Mouse (Mus musculus): Measurements from ENCODE around the gene Gm21974. TPM values are rescaled to one million over a fixed set of nuclear protein-coding genes. Genes with fewer than 3 reads are reported as not detected.
"Not testable (repeated sequence)": the region's sequence is repeated elsewhere in the genome, so short reads cannot be mapped to it uniquely, and the experiment has no call there.

The Gm21974 gene
- polyA plus RNA-seq, 1 experiment from 2014 or later = not detected

DNA sequence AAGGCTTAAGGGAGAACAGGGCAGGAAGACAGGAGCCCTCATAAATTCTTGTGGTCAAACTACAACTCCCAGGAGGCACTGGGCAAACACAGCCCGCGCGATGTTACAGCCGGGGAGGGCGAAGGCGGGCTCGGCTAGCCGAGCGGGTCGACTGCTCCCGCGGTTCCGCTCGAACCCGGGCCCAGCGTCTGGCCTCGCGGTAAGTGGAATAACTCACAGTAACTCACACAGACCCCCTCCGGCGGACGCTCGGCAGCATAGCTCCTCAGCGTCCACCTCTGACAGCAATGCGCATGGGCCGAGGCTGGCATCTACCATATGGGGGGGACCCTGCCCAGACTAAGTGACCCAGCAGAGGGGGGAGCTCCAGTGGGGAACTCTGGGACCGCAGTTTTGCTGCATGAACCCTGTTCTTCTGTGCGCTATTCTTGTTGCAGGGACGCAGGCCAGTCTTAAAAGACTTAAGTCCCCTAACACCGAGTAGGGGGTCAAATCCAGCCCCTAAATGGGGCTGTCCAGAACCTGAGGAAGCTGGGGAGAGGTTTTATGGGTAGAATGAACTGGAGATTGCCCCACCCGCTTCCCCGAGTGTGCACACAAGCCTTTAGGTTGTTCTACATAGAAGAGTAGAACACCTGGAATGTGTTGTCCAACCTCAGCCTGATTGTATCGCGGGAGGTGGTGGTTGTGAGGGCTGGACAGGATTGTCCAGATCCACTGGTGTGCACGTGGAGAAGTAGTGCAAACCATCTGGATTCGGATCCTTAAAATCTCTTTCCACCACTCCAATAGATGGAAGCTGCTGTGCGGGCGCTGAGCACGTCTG lies 8.9 kb upstream of the Gm21974 start, which contains the start of gene Bckdk:
Gene Bckdk (plus strand): TSS at position 112 of the 826 bp plus-strand sequence.
- H3K4me1 ChIP-seq (replicated peaks; ENCODE audit: control insufficient read depth, insufficient read depth, low read length) = peaks cover 9% of the 10 kb centered on the region
- 6% methylated on average over 37 of the region's 38 CpGs for WGBS
- peak within 1 kb of the TSS; percentile 97 for H3K9ac ChIP-seq (ENCODE audit: low read length)
- no peaks in the 10 kb centered on the region for H3K27me3 ChIP-seq (ENCODE audit: control insufficient read depth, insufficient read depth, low read depth, low read length)
- H3K27ac ChIP-seq (ENCODE audit: low read length) = peak within 1 kb of the TSS; percentile 91
- H3K9me3 ChIP-seq (ENCODE audit: control insufficient read depth, low read length) = no peaks in the 10 kb centered on the region
- peak within 1 kb of the TSS; percentile 88 for H3K4me3 ChIP-seq (ENCODE audit: low read length)
- peak within 1 kb of the TSS; percentile 82 for H3K4me2 ChIP-seq (ENCODE audit: low read depth, low read length)
- ATAC-seq (ENCODE audit: low read depth) = peak; percentile 95
- H3K36me3 ChIP-seq (ENCODE audit: control insufficient read depth, insufficient read depth, low read length) = peaks cover 39% of the 10 kb centered on the region

DNA sequence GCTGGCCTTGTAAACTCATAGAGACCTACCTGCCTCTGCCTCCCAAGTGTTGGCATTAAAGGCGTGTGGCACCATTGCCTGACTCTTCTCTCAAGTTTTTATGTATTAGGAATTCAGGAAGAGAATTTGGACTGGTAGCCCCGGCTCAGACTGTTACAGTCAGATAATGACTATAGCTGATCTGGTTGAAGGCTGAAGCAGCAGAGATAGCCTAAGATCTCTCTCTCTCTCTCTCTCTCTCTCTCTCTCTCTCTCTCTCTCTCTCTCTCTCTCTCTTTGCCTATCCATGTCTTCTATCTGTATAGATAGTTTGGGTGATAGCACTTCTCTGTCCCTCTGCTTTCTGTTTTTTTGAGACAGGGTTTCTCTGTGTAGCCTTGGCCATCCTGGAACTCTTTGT lies 6.5 kb upstream of the Gm21974 start:
- Histone ChIP-seq H3K4me2 (ENCODE audit: low read depth, low read length) (no peak overlapping the region), H3K27me3 (ENCODE audit: control insufficient read depth, insufficient read depth, low read depth, low read length) (no peaks in the 10 kb centered on the region), H3K9me3 (ENCODE audit: control insufficient read depth, low read length) (no peaks in the 10 kb centered on the region), H3K9ac (ENCODE audit: low read length) (no peak overlapping the region), H3K36me3 (ENCODE audit: control insufficient read depth, insufficient read depth, low read length) (peaks cover 16% of the 10 kb centered on the region; the same call in 1 of the 2 replicates), H3K27ac (ENCODE audit: low read length) (no peak overlapping the region), H3K4me3 (ENCODE audit: low read length) (no peak overlapping the region), H3K4me1 (replicated peaks; ENCODE audit: control insufficient read depth, insufficient read depth, low read length) (peaks cover 9% of the 10 kb centered on the region)
- ATAC-seq (ENCODE audit: low read depth) = no peak
- 68% methylated on average over 2 of the region's 2 CpGs for WGBS

DNA sequence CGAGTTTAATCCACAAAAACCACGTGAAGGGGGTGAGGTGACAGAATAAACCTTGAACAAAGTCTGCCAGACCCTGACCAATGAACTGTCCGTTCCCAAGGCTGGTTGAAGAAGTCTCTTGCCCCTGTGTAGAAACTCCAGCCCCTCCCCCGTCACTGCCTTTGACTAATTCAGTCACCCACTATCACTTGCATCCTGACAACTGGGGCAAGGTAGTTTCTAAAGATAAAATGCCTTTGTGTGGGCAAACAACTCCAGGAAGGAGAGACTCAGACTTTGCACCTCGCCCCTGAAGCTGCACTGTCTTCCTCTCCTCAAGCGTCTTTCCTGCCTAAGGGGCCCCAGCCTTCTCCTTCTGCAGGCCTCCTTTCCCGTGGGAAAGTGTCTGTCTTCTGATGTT lies 4.7 kb upstream of the Gm21974 start:
- no peak overlapping the region for H3K27ac ChIP-seq (ENCODE audit: low read length)
- 19% methylated on average over 7 of the region's 7 CpGs for WGBS
- H3K4me3 ChIP-seq (ENCODE audit: low read length) = no peak overlapping the region
- no peaks in the 10 kb centered on the region for H3K36me3 ChIP-seq (ENCODE audit: control insufficient read depth, insufficient read depth, low read length)
- peaks cover 5% of the 10 kb centered on the region for H3K4me1 ChIP-seq (replicated peaks; ENCODE audit: control insufficient read depth, insufficient read depth, low read length)
- no peaks in the 10 kb centered on the region for H3K27me3 ChIP-seq (ENCODE audit: control insufficient read depth, insufficient read depth, low read depth, low read length)
- no peak overlapping the region for H3K9ac ChIP-seq (ENCODE audit: low read length)
- ATAC-seq (ENCODE audit: low read depth) = no peak
- H3K4me2 ChIP-seq (ENCODE audit: low read depth, low read length) = no peak overlapping the region
- no peaks in the 10 kb centered on the region for H3K9me3 ChIP-seq (ENCODE audit: control insufficient read depth, low read length)

DNA sequence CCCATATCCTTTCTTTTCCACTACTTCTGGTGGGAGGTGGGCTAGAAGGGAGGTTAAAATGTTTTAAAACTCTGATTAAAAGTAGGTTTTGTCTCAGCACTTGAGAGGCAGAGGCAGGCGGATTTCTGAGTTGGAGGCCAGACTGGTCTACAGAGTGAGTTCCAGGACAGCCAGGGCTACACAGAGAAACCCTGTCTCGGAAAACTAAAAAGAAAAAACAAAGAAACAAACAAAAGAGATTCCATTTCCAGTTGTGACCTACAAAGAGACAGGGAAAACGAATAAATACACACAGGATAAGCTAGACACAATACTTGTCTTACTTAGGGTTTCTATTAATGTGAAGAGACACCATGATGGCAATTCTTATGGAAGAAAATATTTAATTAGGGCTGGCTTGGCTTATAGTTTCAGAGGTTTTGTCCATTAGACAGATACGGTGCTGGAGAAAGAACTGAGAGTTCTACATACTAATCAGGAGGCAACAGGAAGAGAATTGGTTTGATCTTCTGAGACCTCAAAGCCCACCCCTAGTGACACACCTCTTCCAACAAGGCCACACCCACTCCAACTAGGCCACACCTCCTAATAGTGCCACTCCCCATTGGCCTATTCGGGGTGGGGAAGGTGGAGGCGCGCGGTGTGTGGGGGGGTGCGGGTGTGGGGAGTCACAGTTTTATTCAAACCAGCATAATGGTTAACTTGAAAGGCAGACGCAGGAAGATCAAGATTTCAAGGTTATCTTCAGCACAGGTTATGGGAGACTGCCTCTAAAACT lies 3.1 kb upstream of the Gm21974 start:
- Histone ChIP-seq H3K4me2 (ENCODE audit: low read depth, low read length) (no peak overlapping the region), H3K27me3 (ENCODE audit: control insufficient read depth, insufficient read depth, low read depth, low read length) (no peaks in the 10 kb centered on the region), H3K9me3 (ENCODE audit: control insufficient read depth, low read length) (no peaks in the 10 kb centered on the region), H3K4me3 (ENCODE audit: low read length) (no peak overlapping the region), H3K4me1 (replicated peaks; ENCODE audit: control insufficient read depth, insufficient read depth, low read length) (peaks cover 8% of the 10 kb centered on the region), H3K27ac (ENCODE audit: low read length) (no peak overlapping the region), H3K9ac (ENCODE audit: low read length) (no peak overlapping the region), H3K36me3 (ENCODE audit: control insufficient read depth, insufficient read depth, low read length) (no peaks in the 10 kb centered on the region)
- no peak for ATAC-seq (ENCODE audit: low read depth)
- WGBS = 34% methylated on average over 10 of the region's 10 CpGs

DNA sequence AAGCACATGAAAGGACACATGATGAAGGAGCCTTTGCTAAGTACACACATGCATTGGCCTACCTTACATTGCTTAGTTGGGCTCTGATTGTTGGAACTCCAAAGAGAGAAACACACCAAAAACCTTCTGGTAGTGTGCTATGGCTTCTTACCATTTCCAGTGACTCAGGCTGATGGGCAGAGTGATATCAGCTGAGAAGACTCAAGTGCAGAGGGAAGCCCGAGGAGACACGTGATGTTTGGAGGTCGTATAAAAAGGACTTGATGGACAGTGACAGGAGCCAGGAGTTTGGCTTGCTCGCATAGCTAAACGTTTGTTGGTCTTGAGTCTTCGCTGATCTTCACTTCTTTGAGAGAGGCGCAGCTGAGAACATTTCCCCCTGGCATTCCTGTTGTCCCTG lies 2.3 kb upstream of the Gm21974 start:
- Histone ChIP-seq H3K36me3 (ENCODE audit: control insufficient read depth, insufficient read depth, low read length) (no peaks in the 10 kb centered on the region), H3K4me1 (replicated peaks; ENCODE audit: control insufficient read depth, insufficient read depth, low read length) (peaks cover 8% of the 10 kb centered on the region), H3K4me3 (ENCODE audit: low read length) (no peak overlapping the region), H3K9ac (ENCODE audit: low read length) (no peak overlapping the region), H3K9me3 (ENCODE audit: control insufficient read depth, low read length) (no peaks in the 10 kb centered on the region), H3K27ac (ENCODE audit: low read length) (no peak overlapping the region), H3K4me2 (ENCODE audit: low read depth, low read length) (no peak overlapping the region), H3K27me3 (ENCODE audit: control insufficient read depth, insufficient read depth, low read depth, low read length) (no peaks in the 10 kb centered on the region)
- ATAC-seq (ENCODE audit: low read depth) = no peak
- 81% methylated on average over 7 of the region's 7 CpGs for WGBS

DNA sequence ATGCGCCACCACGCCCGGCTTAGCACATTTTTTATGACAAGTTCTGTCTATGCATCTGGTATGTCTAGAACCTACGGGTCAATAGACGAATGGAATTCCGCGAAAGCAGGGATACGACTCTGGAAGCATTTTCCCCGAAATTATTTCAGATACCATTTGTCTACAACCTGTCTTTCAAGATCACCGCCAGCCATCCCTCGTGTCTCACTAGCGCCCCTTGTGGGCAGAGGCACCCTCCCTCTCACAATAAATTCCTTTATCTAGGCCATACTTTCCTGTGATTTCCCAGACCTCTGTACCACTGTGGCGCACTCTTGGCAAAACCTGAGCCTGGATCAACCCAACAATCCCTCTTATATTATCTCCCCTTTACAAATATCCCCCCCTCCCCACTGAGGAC lies 1.1 kb upstream of the Gm21974 start:
- Histone ChIP-seq H3K27ac (ENCODE audit: low read length) (no peak overlapping the region), H3K4me3 (ENCODE audit: low read length) (no peak overlapping the region), H3K36me3 (ENCODE audit: control insufficient read depth, insufficient read depth, low read length) (no peaks in the 10 kb centered on the region; the same call in 1 of the 2 replicates), H3K27me3 (ENCODE audit: control insufficient read depth, insufficient read depth, low read depth, low read length) (no peaks in the 10 kb centered on the region), H3K9ac (ENCODE audit: low read length) (no peak overlapping the region), H3K9me3 (ENCODE audit: control insufficient read depth, low read length) (no peaks in the 10 kb centered on the region), H3K4me2 (ENCODE audit: low read depth, low read length) (no peak overlapping the region), H3K4me1 (replicated peaks; ENCODE audit: control insufficient read depth, insufficient read depth, low read length) (peaks cover 8% of the 10 kb centered on the region)
- no peak for ATAC-seq (ENCODE audit: low read depth)
- WGBS = 61% methylated on average over 13 of the region's 13 CpGs

DNA sequence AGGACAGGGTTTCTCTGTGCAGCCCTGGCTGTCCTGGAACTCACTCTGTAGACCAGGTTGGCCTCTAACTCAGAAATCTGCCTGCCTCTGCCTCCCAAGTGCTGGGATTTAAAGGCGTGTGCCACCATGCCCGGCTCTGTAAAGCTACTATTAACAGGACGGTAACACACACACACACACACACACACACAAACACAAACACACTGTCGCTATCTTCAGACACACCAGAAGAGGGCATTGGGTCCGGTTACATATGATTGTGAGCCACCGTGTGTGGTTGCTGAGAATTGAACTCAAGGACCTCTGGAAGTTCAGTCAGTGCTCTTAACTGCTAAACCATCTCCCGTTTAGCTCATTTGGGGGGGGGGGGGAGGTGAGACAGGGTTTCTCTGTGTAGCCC lies 637 bp upstream of the Gm21974 start:
- not testable (repeated sequence) for H3K36me3 ChIP-seq (ENCODE audit: control insufficient read depth, insufficient read depth, low read length); H3K27ac ChIP-seq (ENCODE audit: low read length); H3K27me3 ChIP-seq (ENCODE audit: control insufficient read depth, insufficient read depth, low read depth, low read length); H3K9me3 ChIP-seq (ENCODE audit: control insufficient read depth, low read length); H3K4me1 ChIP-seq (replicated peaks; ENCODE audit: control insufficient read depth, insufficient read depth, low read length)
- peak overlapping the region; percentile 92; the same call in 1 of the 2 replicates for H3K4me2 ChIP-seq (ENCODE audit: low read depth, low read length)
- H3K9ac ChIP-seq (ENCODE audit: low read length) = peak overlapping the region; percentile 36; the same call in 1 of the 2 replicates
- peak overlapping the region; percentile 61; the same call in 1 of the 2 replicates for H3K4me3 ChIP-seq (ENCODE audit: low read length)
- WGBS = 68% methylated on average over 7 of the region's 7 CpGs
- ATAC-seq (ENCODE audit: low read depth) = peak; percentile 10; the same call in 1 of the 2 replicates

DNA sequence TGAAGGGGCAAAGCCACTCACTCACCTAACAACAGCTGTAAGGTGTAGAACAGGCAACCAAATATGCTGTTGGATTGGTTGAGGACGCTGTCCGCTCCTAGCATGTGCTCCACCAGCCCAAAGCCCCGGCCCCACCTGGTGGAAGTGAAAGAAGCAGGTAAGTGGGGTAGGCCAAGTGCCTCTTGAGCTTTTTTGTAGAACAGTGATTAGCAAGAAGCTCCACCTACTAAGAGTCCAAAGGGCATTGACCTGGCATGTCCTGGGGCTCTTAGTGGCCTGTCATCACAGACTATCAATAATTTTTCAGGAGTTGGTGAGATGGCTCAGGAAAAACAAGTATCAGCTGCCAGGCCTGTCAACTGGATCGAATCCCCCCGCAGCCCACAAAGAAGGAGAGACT lies 774 bp downstream of the Gm21974 start:
- Histone ChIP-seq H3K9me3 (ENCODE audit: control insufficient read depth, low read length) (no peaks in the 10 kb centered on the region), H3K4me3 (ENCODE audit: low read length) (peak overlapping the region; percentile 61), H3K27ac (ENCODE audit: low read length) (no peak overlapping the region; the same call in 1 of the 2 replicates), H3K36me3 (ENCODE audit: control insufficient read depth, insufficient read depth, low read length) (peaks cover 3% of the 10 kb centered on the region; the same call in 1 of the 2 replicates), H3K4me2 (ENCODE audit: low read depth, low read length) (peak overlapping the region; percentile 92), H3K9ac (ENCODE audit: low read length) (peak overlapping the region; percentile 69), H3K4me1 (replicated peaks; ENCODE audit: control insufficient read depth, insufficient read depth, low read length) (peaks cover 8% of the 10 kb centered on the region), H3K27me3 (ENCODE audit: control insufficient read depth, insufficient read depth, low read depth, low read length) (no peaks in the 10 kb centered on the region)
- WGBS = 53% methylated on average over 5 of the region's 5 CpGs
- ATAC-seq (ENCODE audit: low read depth) = no peak

DNA sequence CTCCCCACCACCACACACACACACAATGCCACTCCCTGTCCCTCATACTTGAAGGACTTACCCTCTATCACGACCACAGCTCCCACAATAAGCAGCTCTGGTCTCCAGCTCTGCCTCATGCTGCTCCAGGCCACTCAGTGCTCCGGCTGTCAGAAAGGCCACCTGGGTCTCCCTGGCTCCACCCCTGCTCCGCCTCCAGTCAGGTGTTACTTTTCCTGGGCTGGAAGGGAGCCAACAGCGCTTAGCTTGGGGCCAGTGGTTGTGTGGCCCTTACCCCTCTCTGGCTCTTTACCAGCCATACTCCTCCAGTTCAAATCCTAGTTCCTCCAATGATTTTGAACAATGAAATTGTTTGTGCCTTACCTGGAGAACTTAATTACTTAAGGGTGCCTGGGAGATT lies 4.5 kb downstream of the Gm21974 start, which contains the start of gene Prss53:
Gene Prss53 (minus strand): TSS at position 173 of the 400 bp plus-strand sequence.
- WGBS = 17% methylated on average over 4 of the region's 4 CpGs
- Histone ChIP-seq H3K27me3 (ENCODE audit: control insufficient read depth, insufficient read depth, low read depth, low read length) (no peaks in the 10 kb centered on the region), H3K36me3 (ENCODE audit: control insufficient read depth, insufficient read depth, low read length) (peaks cover 28% of the 10 kb centered on the region), H3K4me3 (ENCODE audit: low read length) (no peak within 1 kb of the TSS), H3K27ac (ENCODE audit: low read length) (no peak within 1 kb of the TSS), H3K9ac (ENCODE audit: low read length) (no peak within 1 kb of the TSS), H3K9me3 (ENCODE audit: control insufficient read depth, low read length) (no peaks in the 10 kb centered on the region), H3K4me1 (replicated peaks; ENCODE audit: control insufficient read depth, insufficient read depth, low read length) (peaks cover 8% of the 10 kb centered on the region), H3K4me2 (ENCODE audit: low read depth, low read length) (no peak within 1 kb of the TSS)
- ATAC-seq (ENCODE audit: low read depth) = no peak

Data from lung, embryonic 16.5 days (tissue).